Mouse (Mus musculus): ENCODE results near the gene Senp2. TPM values are rescaled to one million over a fixed set of nuclear protein-coding genes. Genes with fewer than 3 reads are reported as not detected.

Gene Senp2
- polyA plus RNA-seq, 1 experiment from 2014 or later, result 40.1 TPM

GRCm38 (mm10) chr16:22065536-22065935, 56.3 kb downstream of the Senp2 start:
- ATAC-seq (ENCODE audit: insufficient read depth, low FRiP score), result no peak
- H3K36me3 ChIP-seq (ENCODE audit: control insufficient read depth, insufficient read depth, low read length), result peaks cover 46% of the 10 kb centered on the region
- no peak overlapping the region for H3K4me2 ChIP-seq (ENCODE audit: low read depth, low read length)

GRCm38 (mm10) chr16:22067406-22067805, 58.1 kb downstream of the Senp2 start:
- H3K4me2 ChIP-seq (ENCODE audit: low read depth, low read length), result no peak overlapping the region
- no peak for ATAC-seq (ENCODE audit: insufficient read depth, low FRiP score)
- no peaks in the 10 kb centered on the region for H3K27me3 ChIP-seq (ENCODE audit: control insufficient read depth, insufficient read depth, low read length)
- no peaks in the 10 kb centered on the region for H3K9me3 ChIP-seq (replicated peaks; ENCODE audit: control insufficient read depth, low read length)
- 86% methylated on average over 8 of the region's 8 CpGs for WGBS
- H3K4me1 ChIP-seq (ENCODE audit: control insufficient read depth, insufficient read depth, low read length), result no peaks in the 10 kb centered on the region
- no peak overlapping the region for H3K9ac ChIP-seq (ENCODE audit: low read length)
- peaks cover 46% of the 10 kb centered on the region for H3K36me3 ChIP-seq (ENCODE audit: control insufficient read depth, insufficient read depth, low read length)
- no peak overlapping the region for H3K27ac ChIP-seq (ENCODE audit: low read length)
- no peak overlapping the region for H3K4me3 ChIP-seq (replicated peaks; ENCODE audit: low read length)

More at GRCm38 (mm10) chr16:22065536-22065935, 56.3 kb downstream of the Senp2 start:
- Histone ChIP-seq H3K9me3 (replicated peaks; ENCODE audit: control insufficient read depth, low read length) (no peaks in the 10 kb centered on the region), H3K4me3 (replicated peaks; ENCODE audit: low read length) (no peak overlapping the region), H3K9ac (ENCODE audit: low read length) (no peak overlapping the region), H3K4me1 (ENCODE audit: control insufficient read depth, insufficient read depth, low read length) (no peaks in the 10 kb centered on the region), H3K27me3 (ENCODE audit: control insufficient read depth, insufficient read depth, low read length) (no peaks in the 10 kb centered on the region), H3K27ac (ENCODE audit: low read length) (no peak overlapping the region)

- Histone ChIP-seq H3K36me3 (ENCODE audit: control insufficient read depth, insufficient read depth, low read length) (peaks cover 31% of the 10 kb centered on the region), H3K27ac (ENCODE audit: low read length) (no peak overlapping the region), H3K9ac (ENCODE audit: low read length) (no peak overlapping the region), H3K4me1 (ENCODE audit: control insufficient read depth, insufficient read depth, low read length) (no peaks in the 10 kb centered on the region), H3K9me3 (replicated peaks; ENCODE audit: control insufficient read depth, low read length) (no peaks in the 10 kb centered on the region), H3K4me2 (ENCODE audit: low read depth, low read length) (no peak overlapping the region), H3K4me3 (replicated peaks; ENCODE audit: low read length) (no peak overlapping the region), H3K27me3 (ENCODE audit: control insufficient read depth, insufficient read depth, low read length) (no peaks in the 10 kb centered on the region)
- no peak for ATAC-seq (ENCODE audit: insufficient read depth, low FRiP score)
- 80% methylated on average over 7 of the region's 7 CpGs for WGBS
These were observed 62.1 kb downstream of the Senp2 start for GRCm38 (mm10) chr16:22071361-22071760.

- Histone ChIP-seq H3K27me3 (ENCODE audit: control insufficient read depth, insufficient read depth, low read length) (no peaks in the 10 kb centered on the region), H3K36me3 (ENCODE audit: control insufficient read depth, insufficient read depth, low read length) (peaks cover 3% of the 10 kb centered on the region; the same call in 1 of the 2 replicates), H3K9me3 (replicated peaks; ENCODE audit: control insufficient read depth, low read length) (no peaks in the 10 kb centered on the region), H3K4me1 (ENCODE audit: control insufficient read depth, insufficient read depth, low read length) (no peaks in the 10 kb centered on the region), H3K4me3 (replicated peaks; ENCODE audit: low read length) (no peak overlapping the region), H3K9ac (ENCODE audit: low read length) (no peak overlapping the region), H3K27ac (ENCODE audit: low read length) (no peak overlapping the region), H3K4me2 (ENCODE audit: low read depth, low read length) (no peak overlapping the region)
- no peak for ATAC-seq (ENCODE audit: insufficient read depth, low FRiP score)
- WGBS, result 73% methylated on average over 6 of the region's 6 CpGs
These were observed 65.8 kb downstream of the Senp2 start for GRCm38 (mm10) chr16:22075067-22075466.

- no peak overlapping the region for H3K4me3 ChIP-seq (replicated peaks; ENCODE audit: low read length)
- H3K9me3 ChIP-seq (replicated peaks; ENCODE audit: control insufficient read depth, low read length), result no peaks in the 10 kb centered on the region
- H3K4me2 ChIP-seq (ENCODE audit: low read depth, low read length), result no peak overlapping the region
- 0 out of 2 replicates have a peak, but pooled peaks have one; percentile 7 for ATAC-seq (ENCODE audit: insufficient read depth, low FRiP score)
- no peaks in the 10 kb centered on the region for H3K4me1 ChIP-seq (ENCODE audit: control insufficient read depth, insufficient read depth, low read length)
- no peak overlapping the region for H3K9ac ChIP-seq (ENCODE audit: low read length)
- WGBS, result 44% methylated on average over 5 of the region's 5 CpGs
- peaks cover 5% of the 10 kb centered on the region; the same call in 1 of the 2 replicates for H3K36me3 ChIP-seq (ENCODE audit: control insufficient read depth, insufficient read depth, low read length)
- no peaks in the 10 kb centered on the region for H3K27me3 ChIP-seq (ENCODE audit: control insufficient read depth, insufficient read depth, low read length)
- H3K27ac ChIP-seq (ENCODE audit: low read length), result no peak overlapping the region
These were observed 66.7 kb downstream of the Senp2 start for GRCm38 (mm10) chr16:22075829-22076619.

GRCm38 (mm10) chr16:22076620-22076941, 67.3 kb downstream of the Senp2 start:
- Histone ChIP-seq H3K4me2 (ENCODE audit: low read depth, low read length) (no peak overlapping the region), H3K36me3 (ENCODE audit: control insufficient read depth, insufficient read depth, low read length) (peaks cover 5% of the 10 kb centered on the region; the same call in 1 of the 2 replicates), H3K9ac (ENCODE audit: low read length) (no peak overlapping the region), H3K27ac (ENCODE audit: low read length) (no peak overlapping the region), H3K4me3 (replicated peaks; ENCODE audit: low read length) (no peak overlapping the region), H3K9me3 (replicated peaks; ENCODE audit: control insufficient read depth, low read length) (no peaks in the 10 kb centered on the region), H3K27me3 (ENCODE audit: control insufficient read depth, insufficient read depth, low read length) (no peaks in the 10 kb centered on the region), H3K4me1 (ENCODE audit: control insufficient read depth, insufficient read depth, low read length) (no peaks in the 10 kb centered on the region)
- peak; percentile 56; the same call in 1 of the 2 replicates for ATAC-seq (ENCODE audit: insufficient read depth, low FRiP score)
- 51% methylated on average over 4 of the region's 4 CpGs for WGBS

GRCm38 (mm10) chr16:22080125-22080710, 70.9 kb downstream of the Senp2 start:
- WGBS, result 80% methylated on average over 12 of the region's 12 CpGs
- no peak overlapping the region for H3K9ac ChIP-seq (ENCODE audit: low read length)
- H3K36me3 ChIP-seq (ENCODE audit: control insufficient read depth, insufficient read depth, low read length), result peaks cover 8% of the 10 kb centered on the region; the same call in 1 of the 2 replicates

GRCm38 (mm10) chr16:22085411-22085810, 76.1 kb downstream of the Senp2 start:
- H3K4me1 ChIP-seq (ENCODE audit: control insufficient read depth, insufficient read depth, low read length), result no peaks in the 10 kb centered on the region
- no peaks in the 10 kb centered on the region for H3K27me3 ChIP-seq (ENCODE audit: control insufficient read depth, insufficient read depth, low read length)
- no peaks in the 10 kb centered on the region for H3K9me3 ChIP-seq (replicated peaks; ENCODE audit: control insufficient read depth, low read length)
- H3K27ac ChIP-seq (ENCODE audit: low read length), result no peak overlapping the region
- WGBS, result 85% methylated on average over 4 of the region's 4 CpGs
- H3K9ac ChIP-seq (ENCODE audit: low read length), result no peak overlapping the region
- H3K36me3 ChIP-seq (ENCODE audit: control insufficient read depth, insufficient read depth, low read length), result peaks cover 12% of the 10 kb centered on the region; the same call in 1 of the 2 replicates
- ATAC-seq (ENCODE audit: insufficient read depth, low FRiP score), result no peak
- no peak overlapping the region for H3K4me2 ChIP-seq (ENCODE audit: low read depth, low read length)
- no peak overlapping the region for H3K4me3 ChIP-seq (replicated peaks; ENCODE audit: low read length)

More at GRCm38 (mm10) chr16:22080125-22080710, 70.9 kb downstream of the Senp2 start:
- no peak overlapping the region for H3K4me3 ChIP-seq (replicated peaks; ENCODE audit: low read length)
- no peaks in the 10 kb centered on the region for H3K27me3 ChIP-seq (ENCODE audit: control insufficient read depth, insufficient read depth, low read length)
- no peaks in the 10 kb centered on the region for H3K9me3 ChIP-seq (replicated peaks; ENCODE audit: control insufficient read depth, low read length)
- no peak overlapping the region for H3K4me2 ChIP-seq (ENCODE audit: low read depth, low read length)
- H3K27ac ChIP-seq (ENCODE audit: low read length), result no peak overlapping the region
- no peak for ATAC-seq (ENCODE audit: insufficient read depth, low FRiP score)
- H3K4me1 ChIP-seq (ENCODE audit: control insufficient read depth, insufficient read depth, low read length), result no peaks in the 10 kb centered on the region

GRCm38 (mm10) chr16:22091255-22091783, 82.0 kb downstream of the Senp2 start:
- Histone ChIP-seq H3K27ac (ENCODE audit: low read length) (no peak overlapping the region), H3K9me3 (replicated peaks; ENCODE audit: control insufficient read depth, low read length) (no peaks in the 10 kb centered on the region), H3K9ac (ENCODE audit: low read length) (no peak overlapping the region), H3K4me1 (ENCODE audit: control insufficient read depth, insufficient read depth, low read length) (no peaks in the 10 kb centered on the region), H3K36me3 (ENCODE audit: control insufficient read depth, insufficient read depth, low read length) (peaks cover 7% of the 10 kb centered on the region; the same call in 1 of the 2 replicates), H3K27me3 (ENCODE audit: control insufficient read depth, insufficient read depth, low read length) (no peaks in the 10 kb centered on the region), H3K4me3 (replicated peaks; ENCODE audit: low read length) (no peak overlapping the region), H3K4me2 (ENCODE audit: low read depth, low read length) (no peak overlapping the region)
- 61% methylated on average over 3 of the region's 3 CpGs for WGBS
- peak; percentile 64; the same call in 1 of the 2 replicates for ATAC-seq (ENCODE audit: insufficient read depth, low FRiP score)

Data from stomach, embryonic 16.5 days (tissue).